Mouse (Mus musculus) cerebral cortex, adult 2 months (tissue): ENCODE data around the gene Dennd1a.

Source experiments
- WGBS: fragments of 180-500 bp; shearing (Covaris S2); methylation state at CpG from one replicate; pipeline ENCODE4 v1.1.7; 2018; 5-methylcytosine and 5-hydroxymethylcytosine counted together

The Dennd1a gene

GRCm38 (mm10) chr2:38097469-38097868 is 189.7 kb downstream of the Dennd1a start:
- WGBS: 77% methylated on average over 3 of the region's 3 CpGs

GRCm38 (mm10) chr2:38094380-38095163 is 192.6 kb downstream of the Dennd1a start:
- 71% methylated on average over 2 of the region's 2 CpGs for WGBS

DNA sequence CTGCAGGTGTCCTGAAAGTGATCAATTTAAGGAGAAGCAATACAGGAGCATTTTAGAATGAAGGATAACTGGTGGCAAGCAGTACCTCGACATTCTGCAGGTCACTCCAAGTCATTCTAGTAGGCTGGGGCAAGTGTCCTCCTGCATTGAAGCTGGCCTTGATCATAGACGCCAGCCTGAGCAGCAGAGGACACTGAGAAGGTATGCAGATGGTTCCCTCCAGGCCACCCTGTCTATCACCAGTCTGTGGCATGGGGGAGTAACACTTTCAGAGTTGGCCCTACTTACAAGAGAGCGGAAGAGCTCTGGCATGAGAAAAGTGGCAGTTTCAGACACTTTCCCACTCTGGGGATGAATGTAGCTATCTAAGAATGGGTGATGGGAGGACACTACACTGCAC is 193.9 kb downstream of the Dennd1a start:
- WGBS: 71% methylated on average over 3 of the region's 3 CpGs

DNA sequence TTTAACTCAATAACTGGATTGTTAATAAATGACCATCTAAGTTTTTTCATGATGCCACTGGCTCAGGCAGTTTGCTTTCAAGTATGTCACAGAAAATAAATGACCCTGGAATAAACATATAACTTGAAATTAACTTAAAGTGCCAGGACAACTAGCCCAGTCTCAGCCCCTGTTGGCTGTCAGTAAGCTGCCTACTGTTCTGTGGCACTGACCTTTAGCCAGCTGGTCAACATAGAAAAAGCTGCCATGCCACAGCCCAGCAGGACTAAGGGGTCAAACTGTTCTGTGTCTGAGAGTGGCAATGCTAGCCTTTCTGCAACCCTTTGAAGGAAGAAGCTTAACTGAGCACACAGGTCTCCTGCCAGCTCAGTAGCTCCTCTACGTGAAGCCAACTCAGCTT is 198.8 kb downstream of the Dennd1a start:
- WGBS: 86% methylated on average over 1 of the region's 1 CpGs

GRCm38 (mm10) chr2:38085058-38085457 is 202.1 kb downstream of the Dennd1a start:
- WGBS: 95% methylated on average over 2 of the region's 2 CpGs

DNA sequence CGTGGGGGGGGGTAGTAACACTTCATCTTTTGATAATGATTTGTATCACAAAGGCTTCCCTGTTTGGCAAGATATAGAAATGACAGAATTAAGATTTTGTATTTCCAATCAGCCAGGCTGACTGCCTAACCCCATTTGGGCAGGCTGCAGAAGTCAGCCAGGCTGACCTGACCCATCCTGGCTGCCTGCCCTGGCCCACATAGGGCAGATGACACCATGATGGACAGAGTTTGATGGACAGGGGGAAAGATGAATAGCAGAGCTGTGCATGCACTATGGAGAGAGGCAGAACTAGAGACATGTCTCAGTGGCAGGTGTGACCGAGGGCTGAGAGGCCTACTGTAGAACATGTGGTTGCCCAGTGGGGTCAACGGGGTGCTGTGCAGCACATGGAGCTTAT is 203.9 kb downstream of the Dennd1a start:
- 84% methylated on average over 3 of the region's 3 CpGs for WGBS

GRCm38 (mm10) chr2:38074495-38074894 is 212.7 kb downstream of the Dennd1a start:
- 35% methylated on average over 2 of the region's 2 CpGs for WGBS

DNA sequence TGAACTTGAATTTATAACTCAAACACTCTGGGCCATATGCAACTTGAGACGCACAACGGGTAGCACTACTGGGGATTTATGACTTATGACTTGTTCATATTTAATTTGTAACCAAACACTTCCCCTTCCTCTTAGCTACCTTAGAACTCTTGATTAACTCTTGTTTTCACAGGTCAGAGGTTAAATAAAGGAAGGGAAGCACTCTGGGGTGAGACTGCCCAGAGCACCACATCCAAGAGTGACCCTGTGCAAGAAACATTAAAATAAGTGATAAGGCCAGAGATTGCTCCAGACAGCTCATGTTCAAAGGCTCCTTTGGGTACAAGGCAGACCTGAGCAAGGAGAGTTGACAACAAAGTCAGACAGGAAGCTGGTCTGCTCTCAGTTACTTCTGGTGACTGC is 219.0 kb downstream of the Dennd1a start:
- 89% methylated on average over 2 of the region's 2 CpGs for WGBS

GRCm38 (mm10) chr2:38065914-38066313 is 221.3 kb downstream of the Dennd1a start:
- 80% methylated on average over 1 of the region's 1 CpGs for WGBS

DNA sequence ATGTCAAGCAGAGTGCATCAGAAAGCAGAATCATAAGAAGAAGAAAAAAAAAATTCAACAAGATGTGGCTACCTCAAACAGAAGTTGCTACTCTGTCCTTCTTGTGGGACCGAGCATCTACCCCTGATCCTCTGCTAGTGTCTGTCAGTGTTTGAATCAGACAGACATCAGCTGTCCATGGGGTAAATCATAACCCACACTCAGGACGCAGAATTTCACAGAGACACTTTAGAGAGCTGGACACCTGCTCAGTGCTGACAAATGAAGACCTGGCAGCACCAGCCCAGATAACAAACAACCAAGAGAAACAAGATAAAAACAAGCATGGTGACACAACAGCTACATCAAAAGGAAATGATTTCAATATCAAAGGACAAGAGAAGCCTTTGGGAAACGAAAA is 222.9 kb downstream of the Dennd1a start:
- WGBS: 66% methylated on average over 3 of the region's 3 CpGs

- 62% methylated on average over 1 of the region's 1 CpGs for WGBS
These were observed 225.0 kb downstream of the Dennd1a start for GRCm38 (mm10) chr2:38062156-38062555.

GRCm38 (mm10) chr2:38061474-38061873 is 225.7 kb downstream of the Dennd1a start:
- 89% methylated on average over 2 of the region's 2 CpGs for WGBS

GRCm38 (mm10) chr2:38052440-38052839 is 234.8 kb downstream of the Dennd1a start:
- 71% methylated on average over 3 of the region's 3 CpGs for WGBS

- 87% methylated on average over 1 of the region's 1 CpGs for WGBS
These were observed 235.6 kb downstream of the Dennd1a start for GRCm38 (mm10) chr2:38051485-38052085.

GRCm38 (mm10) chr2:38045286-38045685 is 241.9 kb downstream of the Dennd1a start:
- 92% methylated on average over 4 of the region's 4 CpGs for WGBS

GRCm38 (mm10) chr2:38040845-38041244 is 246.3 kb downstream of the Dennd1a start:
- WGBS: 80% methylated on average over 3 of the region's 3 CpGs

- WGBS: 82% methylated on average over 1 of the region's 1 CpGs
These were observed 247.6 kb downstream of the Dennd1a start for GRCm38 (mm10) chr2:38039621-38040020.

DNA sequence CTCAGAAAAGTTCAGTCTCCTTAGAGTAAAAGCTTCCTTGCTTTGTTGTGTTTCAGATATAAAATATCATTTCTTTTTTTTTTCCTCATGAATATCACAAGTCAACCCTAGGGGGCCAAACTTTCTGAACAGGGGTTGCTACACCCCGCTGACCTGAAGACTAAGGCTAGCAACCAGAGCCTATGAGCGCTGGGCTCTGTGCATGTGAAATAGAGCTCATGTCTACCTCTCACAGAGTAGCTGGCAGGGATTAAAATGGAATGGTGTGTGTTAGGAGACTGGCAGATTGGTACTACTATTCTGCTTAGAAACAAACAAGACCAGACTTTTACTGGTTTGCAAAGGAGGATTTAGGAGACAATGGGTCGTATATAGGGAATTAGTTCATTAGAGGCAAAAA is 258.9 kb downstream of the Dennd1a start:
- WGBS: 86% methylated on average over 3 of the region's 3 CpGs

DNA sequence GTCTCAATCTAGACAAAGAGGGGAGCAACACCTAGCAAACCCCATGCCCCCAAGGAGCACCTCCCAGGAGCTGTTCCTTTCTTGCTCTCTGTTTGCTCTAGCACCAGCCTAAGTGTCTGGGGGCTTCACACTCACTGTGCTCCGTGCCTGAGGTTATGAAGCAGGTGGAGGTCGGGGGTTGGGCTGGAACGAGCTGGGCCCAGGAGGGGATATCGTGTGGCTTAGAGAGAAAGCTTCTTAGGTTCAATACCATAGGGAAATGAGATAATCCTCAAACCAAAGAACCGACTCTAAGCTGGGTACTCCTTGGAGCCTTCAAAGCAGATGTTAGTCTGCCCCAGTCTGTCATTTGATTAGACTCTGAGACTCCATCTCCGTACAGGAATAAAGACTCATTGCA is 261.6 kb downstream of the Dennd1a start:
- 65% methylated on average over 6 of the region's 6 CpGs for WGBS

GRCm38 (mm10) chr2:38023741-38024130 is 263.5 kb downstream of the Dennd1a start:
- WGBS: 40% methylated on average over 4 of the region's 4 CpGs

DNA sequence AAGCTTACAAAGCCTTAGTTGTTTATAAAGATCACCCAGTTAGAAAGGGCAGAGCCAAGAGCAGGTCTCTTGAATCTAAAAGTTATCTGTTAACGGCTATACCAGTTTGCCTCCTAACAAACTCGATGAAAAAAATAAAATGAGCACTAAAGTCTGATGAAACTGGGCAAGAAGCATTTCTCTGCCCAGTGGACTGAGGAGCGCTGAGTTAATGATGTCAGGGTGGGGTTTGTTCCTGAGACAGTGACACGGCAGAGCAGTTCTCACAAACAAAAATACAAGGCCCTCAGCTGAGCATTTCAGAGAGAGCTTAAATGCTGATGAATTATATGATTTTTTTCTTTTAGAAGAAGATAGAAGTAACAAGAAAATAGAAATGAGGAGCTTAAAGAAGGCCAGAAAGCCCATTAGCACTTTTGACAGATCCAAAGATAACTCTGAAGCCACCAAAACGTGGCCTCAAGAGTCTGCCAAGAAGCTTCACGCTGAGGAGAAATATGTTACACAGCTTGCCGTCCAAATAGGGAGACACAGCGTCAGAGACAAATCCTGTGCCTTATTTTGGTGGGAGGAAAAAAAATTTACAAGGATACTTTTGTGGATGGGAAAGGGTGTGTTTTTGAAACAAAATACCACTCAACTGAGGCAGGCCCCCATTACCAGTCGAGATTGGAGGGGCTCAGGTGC is 264.0 kb downstream of the Dennd1a start:
- 45% methylated on average over 9 of the region's 9 CpGs for WGBS

- WGBS: 85% methylated on average over 9 of the region's 9 CpGs
These were observed 266.0 kb downstream of the Dennd1a start for GRCm38 (mm10) chr2:38021166-38021565.

DNA sequence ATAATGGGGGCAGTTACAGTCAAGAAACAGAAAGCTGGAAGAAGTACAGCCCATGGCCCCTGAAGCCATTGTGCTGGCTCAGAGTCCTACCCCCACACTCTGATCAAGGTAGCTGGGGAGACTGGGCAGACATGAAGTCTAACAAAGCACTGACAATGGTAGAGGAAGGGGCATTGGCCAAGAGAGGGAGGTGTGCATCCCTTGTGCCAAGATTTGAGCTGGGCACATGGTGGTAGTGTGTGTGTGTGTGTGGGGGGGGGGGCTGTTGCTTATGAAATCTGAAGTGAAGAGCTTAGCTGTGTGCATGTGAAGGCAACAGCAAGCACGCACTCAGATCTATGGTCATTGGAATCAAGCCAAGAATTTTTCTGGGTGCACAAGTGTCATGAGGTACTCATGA is 272.5 kb downstream of the Dennd1a start:
- 88% methylated on average over 1 of the region's 1 CpGs for WGBS
